ENCODE assay signal across 8 mouse cellular contexts in the genomic region with DNA sequence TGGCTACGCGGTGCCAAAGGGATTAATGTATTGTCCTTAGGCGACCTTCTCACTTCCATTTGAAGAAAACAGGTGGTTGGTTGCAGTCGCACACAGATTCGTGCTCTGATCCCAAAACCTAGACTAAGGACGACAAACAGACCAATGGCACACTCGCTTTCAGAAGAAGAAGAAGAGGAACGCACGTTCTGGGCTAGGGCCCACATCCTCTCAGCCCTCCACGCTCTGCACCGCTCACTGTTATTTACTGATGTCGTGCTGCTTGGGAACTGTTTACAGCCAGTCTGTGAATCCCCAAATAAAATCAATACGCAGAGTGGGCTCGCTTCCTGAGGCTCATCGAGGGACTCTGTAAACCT. TPM values are rescaled to one million over a fixed set of nuclear protein-coding genes. Genes with fewer than 3 reads are reported as not detected.
DNase-seq lines count a peak whose midpoint lies in the region; ATAC-seq and TF ChIP-seq lines count a peak whose summit lies in the region.

No protein-coding gene starts in this region.

- DNase-seq in lung, embryonic 14.5 days: no peak
- no peak for DNase-seq in lung, postnatal 4 days
- DNase-seq in limb, embryonic 10.5 days (ENCODE audit: low spot score): no peak
- no peak for DNase-seq in spleen, postnatal 36 days (ENCODE audit: low spot score in 2 of 2)
- DNase-seq in cerebellum, postnatal 14 days: no peak
- DNase-seq in urinary bladder, postnatal 36 days (ENCODE audit: low spot score in 2 of 2): no peak

- no peak overlapping the region for H3K27ac ChIP-seq in lung, embryonic 14.5 days (ENCODE audit: low read depth)
- H3K27ac ChIP-seq in forebrain, embryonic 12.5 days: no peak overlapping the region
- H3K27ac ChIP-seq in limb, embryonic 10.5 days: peak overlapping the region; percentile 76
- no peak overlapping the region for H3K27ac ChIP-seq in neural tube, embryonic 14.5 days (ENCODE audit: low read depth, low read length)

- 18% methylated on average over 15 of the region's 15 CpGs for WGBS in lung, embryonic 14.5 days
- WGBS in forebrain, embryonic 12.5 days: 28% methylated on average over 15 of the region's 15 CpGs
- WGBS in limb, embryonic 10.5 days: 26% methylated on average over 15 of the region's 15 CpGs
- 32% methylated on average over 15 of the region's 15 CpGs for WGBS in neural tube, embryonic 14.5 days

- peak; percentile 63 for ATAC-seq in lung, embryonic 14.5 days (ENCODE audit: insufficient read depth)
- ATAC-seq in forebrain, embryonic 12.5 days (ENCODE audit: low FRiP score): 0 out of 2 replicates have a peak, but pooled peaks have one; percentile 49
- 0 out of 2 replicates have a peak, but pooled peaks have one; percentile 11 for ATAC-seq in neural tube, embryonic 14.5 days (ENCODE audit: low read depth)

- H3K4me2 ChIP-seq in lung, embryonic 14.5 days: peak overlapping the region; percentile 74
- H3K4me2 ChIP-seq in forebrain, embryonic 12.5 days: peak overlapping the region; percentile 64
- H3K4me2 ChIP-seq in neural tube, embryonic 14.5 days (ENCODE audit: low read depth, low read length): peak overlapping the region; percentile 42

- TF ChIP-seq CTCF in lung, embryonic 14.5 days (IDR thresholded peaks at IDR 0.05; ENCODE audit: low read depth): no peak

- H3K9ac ChIP-seq in lung, embryonic 14.5 days: peak overlapping the region; percentile 47; the same call in 1 of the 2 replicates
- H3K9ac ChIP-seq in forebrain, embryonic 12.5 days: peak overlapping the region; percentile 17; the same call in 1 of the 2 replicates
- H3K9ac ChIP-seq in neural tube, embryonic 14.5 days (replicated peaks; ENCODE audit: low read depth, low read length): no peak overlapping the region

- H3K36me3 ChIP-seq in lung, embryonic 14.5 days (ENCODE audit: insufficient read depth): no peaks in the 10 kb centered on the region
- no peaks in the 10 kb centered on the region for H3K36me3 ChIP-seq in forebrain, embryonic 12.5 days (replicated peaks)
- no peaks in the 10 kb centered on the region for H3K36me3 ChIP-seq in limb, embryonic 10.5 days
- H3K36me3 ChIP-seq in neural tube, embryonic 14.5 days (ENCODE audit: control insufficient read depth, insufficient read depth, low read length): no peaks in the 10 kb centered on the region

- peak overlapping the region; percentile 35 for H3K4me3 ChIP-seq in lung, embryonic 14.5 days (ENCODE audit: low read depth, low read length)
- peak overlapping the region; percentile 32 for H3K4me3 ChIP-seq in forebrain, embryonic 12.5 days (replicated peaks)
- H3K4me3 ChIP-seq in limb, embryonic 10.5 days: peak overlapping the region; percentile 52
- peak overlapping the region; percentile 0; the same call in 1 of the 2 replicates for H3K4me3 ChIP-seq in neural tube, embryonic 14.5 days (ENCODE audit: low read depth, low read length)

- H3K27me3 ChIP-seq in lung, embryonic 14.5 days (ENCODE audit: insufficient read depth, low read length): no peaks in the 10 kb centered on the region
- no peaks in the 10 kb centered on the region for H3K27me3 ChIP-seq in forebrain, embryonic 12.5 days
- no peaks in the 10 kb centered on the region for H3K27me3 ChIP-seq in limb, embryonic 10.5 days (ENCODE audit: low read depth, poor library complexity, severe bottlenecking)
- no peaks in the 10 kb centered on the region for H3K27me3 ChIP-seq in neural tube, embryonic 14.5 days (ENCODE audit: control insufficient read depth, insufficient read depth, low read length)

- no peaks in the 10 kb centered on the region for H3K4me1 ChIP-seq in lung, embryonic 14.5 days (ENCODE audit: insufficient read depth)
- H3K4me1 ChIP-seq in forebrain, embryonic 12.5 days: peaks cover 10% of the 10 kb centered on the region
- peaks cover 11% of the 10 kb centered on the region for H3K4me1 ChIP-seq in limb, embryonic 10.5 days
- no peaks in the 10 kb centered on the region for H3K4me1 ChIP-seq in neural tube, embryonic 14.5 days (ENCODE audit: control insufficient read depth, insufficient read depth, low read length)

- no peaks in the 10 kb centered on the region for H3K9me3 ChIP-seq in lung, embryonic 14.5 days (ENCODE audit: low read depth, low read length)
- H3K9me3 ChIP-seq in forebrain, embryonic 12.5 days: no peaks in the 10 kb centered on the region
- H3K9me3 ChIP-seq in limb, embryonic 10.5 days (replicated peaks): no peaks in the 10 kb centered on the region
- H3K9me3 ChIP-seq in neural tube, embryonic 14.5 days (ENCODE audit: control insufficient read depth, low read length): no peaks in the 10 kb centered on the region

RNA-seq across cellular contexts. Expression of gene Map2k6, which starts 18.6 kb away (rescaled TPM):
- polyA plus RNA-seq in lung, embryonic 14.5 days (2014; fragmentation: Nextera tagmentation; extraction: Ambion mirVana): 25.4 and 26.4 TPM in 2 replicates
- 39.5 and 40.3 TPM in 2 replicates for polyA plus RNA-seq in forebrain, embryonic 12.5 days (2016; fragmentation: Nextera tagmentation; extraction: Ambion mirVana)
- polyA plus RNA-seq in limb, embryonic 10.5 days (2016; fragmentation: Nextera tagmentation; extraction: Ambion mirVana): 46.6 and 49.1 TPM in 2 replicates
- polyA plus RNA-seq in neural tube, embryonic 14.5 days (2014; fragmentation: Nextera tagmentation; extraction: Ambion mirVana): 22.2 and 24.0 TPM in 2 replicates

RNA-seq across cellular contexts. Expression of gene Abca5, which starts 42.8 kb away (rescaled TPM):
- 5.4 and 6.6 TPM in 2 replicates for polyA plus RNA-seq in lung, embryonic 14.5 days (2014; fragmentation: Nextera tagmentation; extraction: Ambion mirVana)
- 3.8 and 4.4 TPM in 2 replicates for polyA plus RNA-seq in forebrain, embryonic 12.5 days (2016; fragmentation: Nextera tagmentation; extraction: Ambion mirVana)
- polyA plus RNA-seq in limb, embryonic 10.5 days (2016; fragmentation: Nextera tagmentation; extraction: Ambion mirVana): 2.2 and 2.9 TPM in 2 replicates
- 13.9 and 29.3 TPM in 2 replicates for polyA plus RNA-seq in neural tube, embryonic 14.5 days (2014; fragmentation: Nextera tagmentation; extraction: Ambion mirVana)

Comparison
In these comparisons a context has a peak if more than half of its experiments do, and no peak if none do; other contexts are left out.
1. ATAC-seq: peak in every context shown above with its lines; median percentile 63 in lung, embryonic 14.5 days; 49 in forebrain, embryonic 12.5 days; 11 in neural tube, embryonic 14.5 days.
2. H3K4me3 ChIP-seq: peak in every context shown above with its lines; median percentile 52 in limb, embryonic 10.5 days; 35 in lung, embryonic 14.5 days; 32 in forebrain, embryonic 12.5 days; 0 in neural tube, embryonic 14.5 days.